Mouse (Mus musculus) adrenal gland, adult 8-10 months (tissue): ENCODE data around the gene Prpf8. TPM values are rescaled to one million over a fixed set of nuclear protein-coding genes. Genes with fewer than 3 reads are reported as not detected.
"Not testable (repeated sequence)": the region's sequence is repeated elsewhere in the genome, so short reads cannot be mapped to it uniquely, and the experiment has no call there.

Experiments used
- DNase-seq: peaks from one replicate; pipeline ENCODE4 v3.0.0; 2022
- total RNA-seq, 4 experiments: library from RNA; stranded (reverse); gene quantifications; 2 replicates each; pipeline ENCODE4 v1.2.4; 2022

Gene Prpf8
- total RNA-seq, result 100 to 1,000 TPM; 155 to 170 (median 167) TPM

DNA sequence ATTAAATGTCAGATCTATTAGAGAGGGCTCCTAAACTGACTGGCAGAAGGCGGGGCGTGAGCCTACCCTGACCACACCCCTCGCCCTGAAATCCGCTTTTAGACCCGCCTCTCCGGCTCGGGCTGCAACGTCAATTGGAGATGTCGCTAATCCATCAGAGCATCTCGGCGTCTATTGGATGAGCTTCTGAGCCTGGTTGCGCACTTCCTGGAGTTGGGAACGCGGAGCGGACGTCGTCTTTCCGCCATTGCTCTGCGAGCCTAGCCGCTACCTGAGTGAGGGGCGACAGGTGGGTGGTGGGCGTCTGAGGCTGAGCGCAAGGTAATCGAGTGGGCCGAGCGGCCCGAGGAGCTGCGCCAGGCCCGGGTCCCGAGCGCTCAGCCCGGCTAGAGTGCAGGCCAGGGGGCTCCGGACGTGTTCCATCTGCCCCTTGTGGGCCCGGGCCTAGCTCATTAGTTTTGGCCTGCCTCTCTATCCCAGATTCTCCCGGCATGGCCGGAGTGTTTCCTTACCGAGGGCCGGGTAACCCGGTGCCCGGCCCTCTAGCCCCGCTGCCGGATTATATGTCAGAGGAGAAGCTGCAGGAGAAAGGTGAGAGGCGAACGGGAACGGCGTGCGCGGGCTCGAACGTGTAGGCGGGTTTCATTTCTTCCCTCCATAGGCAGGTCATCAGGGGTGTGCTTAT is at the start of gene Prpf8:
TSS of gene Prpf8 (plus strand) at position 216 of the 685 bp plus-strand sequence.
- DNase-seq, result peak; percentile 98

GRCm38 (mm10) chr11:75438194-75438593 is 48.4 kb upstream of the Prpf8 start:
- DNase-seq, result no peak

DNA sequence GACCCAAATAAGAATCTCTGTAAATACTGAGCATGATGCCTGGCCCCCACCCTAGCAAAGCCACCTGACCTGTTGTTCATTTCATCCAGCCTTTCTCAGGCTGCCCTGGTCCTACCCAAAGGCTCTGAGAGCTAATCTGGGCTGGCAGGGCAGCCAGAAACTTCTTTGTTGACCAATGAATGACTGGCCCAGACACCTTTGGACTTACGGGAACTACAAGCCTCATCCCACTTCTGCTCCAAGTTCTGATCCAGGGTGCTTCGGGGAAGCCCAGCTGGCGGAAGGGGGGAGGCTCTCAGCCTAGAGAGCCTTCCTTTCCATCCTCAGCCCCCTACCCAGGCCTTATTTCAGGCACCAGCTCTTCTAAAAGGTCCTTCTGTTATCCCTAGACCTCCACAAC is 47.8 kb upstream of the Prpf8 start:
- no peak for DNase-seq

DNA sequence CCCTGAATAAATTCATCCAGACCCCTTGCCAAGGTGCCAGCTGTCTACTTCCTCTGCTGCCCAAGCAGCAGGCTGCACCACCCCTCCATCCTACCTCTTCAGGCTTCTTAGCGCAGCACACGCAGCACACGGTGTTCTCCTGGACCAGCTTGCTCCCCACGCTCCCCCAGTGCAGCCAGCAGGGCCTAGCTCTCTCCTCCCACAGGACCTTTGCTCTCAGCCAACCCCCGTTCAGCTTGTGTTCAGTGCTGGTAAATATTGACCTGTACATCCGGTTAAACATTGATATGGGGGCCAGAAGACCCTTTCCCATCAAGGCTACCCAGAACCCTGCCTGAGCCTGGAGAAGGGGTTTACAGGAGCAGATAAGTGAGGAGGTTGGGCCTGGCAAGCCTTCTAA is 47.3 kb upstream of the Prpf8 start, which contains the start of gene Serpinf2:
TSS of gene Serpinf2 (minus strand) at position 229 of the 400 bp plus-strand sequence.
- no peak for DNase-seq

- DNase-seq, result no peak
Observed at GRCm38 (mm10) chr11:75439951-75440350, 46.7 kb upstream of the Prpf8 start.

GRCm38 (mm10) chr11:75441034-75441433 is 45.6 kb upstream of the Prpf8 start:
- DNase-seq, result no peak

- DNase-seq, result no peak
Observed at GRCm38 (mm10) chr11:75441601-75442000, 45.0 kb upstream of the Prpf8 start.

DNA sequence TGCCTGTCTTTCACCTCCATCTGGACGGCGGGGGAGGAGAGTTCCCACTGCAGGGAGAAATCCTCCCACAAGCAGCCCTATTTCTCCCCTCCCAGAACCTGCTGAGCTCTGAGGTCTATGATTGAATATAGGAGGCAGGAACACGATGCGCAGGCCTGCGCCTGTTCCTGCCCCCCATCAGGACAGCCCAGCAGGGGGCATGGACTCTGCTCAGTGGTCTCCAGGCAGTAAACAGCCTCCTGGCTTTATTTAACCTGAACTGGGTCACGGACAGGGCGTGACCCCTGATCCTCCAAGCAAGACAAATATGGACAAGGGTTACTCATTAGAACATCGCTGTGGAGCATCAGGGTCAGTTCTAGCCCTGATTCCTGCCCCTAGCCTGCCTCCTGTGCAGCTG is 42.9 kb upstream of the Prpf8 start:
- no peak for DNase-seq

- DNase-seq, result no peak
Observed at GRCm38 (mm10) chr11:75448575-75448974, 38.0 kb upstream of the Prpf8 start.

DNA sequence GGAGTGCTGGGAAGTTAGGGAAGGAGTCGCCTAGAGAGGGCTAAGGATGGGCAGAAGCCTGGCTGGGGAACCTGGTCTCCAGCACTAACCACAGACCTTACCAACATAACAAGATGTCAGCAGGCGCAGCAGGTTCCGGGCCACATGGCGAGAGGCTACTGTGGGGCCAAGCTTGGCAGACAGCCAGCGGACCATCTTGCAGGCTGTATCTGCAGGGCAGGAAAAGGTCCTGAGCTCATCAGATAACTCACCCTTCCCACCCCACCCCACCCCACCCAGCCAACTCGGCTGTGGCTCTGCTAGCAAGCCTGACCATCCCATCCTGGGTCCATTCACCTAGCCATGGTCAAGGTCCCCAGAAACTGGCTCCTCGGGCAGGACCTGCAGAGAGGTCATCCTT is 36.9 kb upstream of the Prpf8 start:
- DNase-seq, result no peak

- DNase-seq, result no peak
Observed at GRCm38 (mm10) chr11:75450304-75450908, 36.2 kb upstream of the Prpf8 start.

DNA sequence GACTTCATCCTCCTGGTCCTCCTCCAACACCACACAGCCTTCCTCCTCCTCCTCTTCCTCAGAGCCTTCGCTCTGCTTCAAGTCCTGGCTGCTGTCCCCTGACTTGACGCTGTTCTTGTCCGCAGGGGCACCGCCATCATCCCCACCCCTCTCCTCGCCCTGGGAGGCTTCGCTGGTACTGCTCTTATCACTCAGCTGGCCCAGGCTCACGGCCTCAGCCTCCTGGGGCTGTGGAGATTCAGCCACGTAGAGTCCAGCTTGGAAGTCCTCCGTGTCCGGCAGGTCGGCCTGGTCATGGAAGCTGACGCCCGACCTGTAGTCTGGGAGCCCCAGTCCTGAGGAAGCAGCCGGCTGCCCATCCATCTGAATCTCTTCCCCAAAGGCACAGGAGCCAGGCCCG is 35.7 kb upstream of the Prpf8 start:
- no peak for DNase-seq

DNA sequence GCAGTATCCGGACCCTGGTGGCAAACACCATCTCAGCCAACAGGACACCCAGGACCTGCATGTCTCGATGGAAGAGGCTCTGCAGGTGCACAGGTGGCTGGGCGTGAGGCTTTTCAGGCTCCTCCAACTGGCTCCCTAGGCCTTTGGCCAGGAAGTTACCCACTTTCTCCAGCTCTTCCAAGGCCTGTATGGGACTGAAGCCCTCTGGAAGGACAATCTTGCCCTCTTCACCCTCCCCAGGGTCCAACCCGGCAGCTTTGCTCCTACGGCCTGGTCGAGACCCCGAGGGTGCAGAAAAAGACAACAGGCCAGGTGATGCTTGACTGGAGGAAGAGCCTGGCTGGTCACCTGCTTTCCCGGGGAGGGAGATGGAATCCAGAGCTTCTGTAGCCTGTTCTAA is 34.5 kb upstream of the Prpf8 start:
- no peak for DNase-seq

DNA sequence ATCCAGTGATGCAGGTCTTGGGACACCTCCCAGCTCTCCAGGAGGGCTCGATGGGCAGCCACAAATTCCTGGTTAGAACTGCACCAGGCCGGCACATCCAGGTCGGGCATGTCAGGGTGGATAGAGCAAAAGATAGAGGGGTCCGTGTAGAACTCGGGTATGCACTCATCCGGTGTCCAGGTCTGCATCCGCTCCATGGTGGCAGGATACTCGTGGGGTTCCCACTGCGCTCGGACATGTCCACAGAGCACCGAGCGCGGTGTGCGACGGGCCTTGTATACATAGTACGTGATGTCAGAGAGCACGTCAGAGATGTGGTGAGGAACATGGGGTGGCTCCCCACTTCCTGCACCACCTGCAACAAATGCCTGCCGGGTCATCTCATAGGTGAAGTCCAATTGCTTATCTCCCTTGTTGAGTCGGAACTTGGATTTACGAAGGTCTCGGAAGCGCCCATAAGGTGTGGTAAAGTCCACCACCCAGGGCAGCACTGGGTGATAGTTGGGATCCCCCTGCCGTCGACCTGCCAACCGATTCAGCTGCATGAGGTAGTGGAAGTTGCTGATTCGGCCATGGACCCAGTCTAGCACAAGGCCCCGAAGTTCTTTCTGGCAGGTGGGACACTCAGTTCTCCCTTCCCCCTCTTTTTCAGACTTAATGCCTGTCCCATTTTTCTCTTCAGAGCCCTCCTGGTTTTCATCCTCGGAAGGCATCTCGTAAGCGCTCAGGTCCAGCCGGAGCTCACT is 33.6 kb upstream of the Prpf8 start:
- DNase-seq, result no peak

GRCm38 (mm10) chr11:75453991-75454930 is 32.4 kb upstream of the Prpf8 start, which contains the start of gene Wdr81:
Gene Wdr81, minus strand, starts transcription at chr11:75454717.
- peak; percentile 88 for DNase-seq

- no peak for DNase-seq
Observed at GRCm38 (mm10) chr11:75455041-75455736, 31.4 kb upstream of the Prpf8 start.

GRCm38 (mm10) chr11:75455971-75456370 is 30.6 kb upstream of the Prpf8 start:
- DNase-seq, result not testable (repeated sequence)

DNA sequence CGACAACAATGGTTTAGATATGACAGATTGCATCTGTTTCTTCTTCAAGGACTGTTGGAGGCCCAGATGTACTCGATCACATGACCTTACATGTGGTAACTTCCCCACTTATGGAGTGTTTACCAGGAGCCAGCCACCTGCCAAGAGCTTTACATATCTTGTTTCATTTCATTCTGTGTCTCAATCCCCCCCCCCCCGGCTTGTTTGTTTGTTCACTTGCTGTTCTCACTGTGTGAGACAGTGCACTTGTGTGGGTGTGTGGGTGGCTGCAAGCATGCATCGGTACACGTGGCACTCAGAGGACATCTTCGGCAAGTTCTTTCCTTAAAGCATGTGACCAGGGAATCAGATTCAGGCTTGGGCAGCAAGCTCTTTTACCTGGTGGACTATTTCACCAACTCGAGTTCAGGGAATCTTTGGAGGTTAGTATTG is 30.2 kb upstream of the Prpf8 start:
- no peak for DNase-seq

DNA sequence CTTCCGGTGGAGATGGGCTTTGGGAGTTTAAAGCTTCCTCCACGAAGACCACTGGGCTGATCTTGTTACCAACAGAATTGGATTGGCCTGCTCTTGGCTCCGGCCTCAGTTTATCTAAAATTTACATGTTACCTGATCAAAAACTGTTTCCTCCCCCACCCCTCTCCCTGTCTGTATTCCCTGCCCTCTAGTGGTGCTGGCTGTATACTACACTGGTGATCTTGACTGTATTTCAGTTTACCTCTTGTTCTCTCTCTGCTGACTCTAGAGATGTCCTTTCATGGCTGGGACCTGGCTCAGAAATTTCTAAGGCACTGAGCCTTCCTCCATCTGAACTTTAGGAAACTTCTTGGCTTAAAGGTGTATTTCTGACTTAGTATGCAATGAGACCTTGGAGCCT is 28.4 kb upstream of the Prpf8 start:
- DNase-seq, result no peak

DNA sequence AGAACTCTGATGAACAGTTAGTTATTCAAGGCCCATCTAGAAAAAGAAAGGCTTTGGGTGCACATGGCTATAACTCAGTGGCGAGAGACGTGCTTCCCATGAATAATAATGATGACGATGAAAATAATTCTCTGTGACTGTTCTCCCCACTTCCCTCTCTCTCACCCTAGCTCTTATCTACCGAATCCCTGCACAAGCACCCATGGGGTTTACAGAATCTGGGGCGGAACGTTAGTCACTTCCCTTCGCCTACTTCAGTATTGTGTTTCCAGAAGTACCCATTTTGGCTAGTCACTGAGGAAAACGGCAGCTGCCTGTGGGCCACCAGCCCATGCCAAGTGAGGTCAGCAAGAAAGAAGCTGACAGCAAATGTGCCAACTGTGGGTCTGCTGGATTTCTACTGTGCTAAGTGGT is 28.0 kb upstream of the Prpf8 start:
- DNase-seq, result no peak

DNA sequence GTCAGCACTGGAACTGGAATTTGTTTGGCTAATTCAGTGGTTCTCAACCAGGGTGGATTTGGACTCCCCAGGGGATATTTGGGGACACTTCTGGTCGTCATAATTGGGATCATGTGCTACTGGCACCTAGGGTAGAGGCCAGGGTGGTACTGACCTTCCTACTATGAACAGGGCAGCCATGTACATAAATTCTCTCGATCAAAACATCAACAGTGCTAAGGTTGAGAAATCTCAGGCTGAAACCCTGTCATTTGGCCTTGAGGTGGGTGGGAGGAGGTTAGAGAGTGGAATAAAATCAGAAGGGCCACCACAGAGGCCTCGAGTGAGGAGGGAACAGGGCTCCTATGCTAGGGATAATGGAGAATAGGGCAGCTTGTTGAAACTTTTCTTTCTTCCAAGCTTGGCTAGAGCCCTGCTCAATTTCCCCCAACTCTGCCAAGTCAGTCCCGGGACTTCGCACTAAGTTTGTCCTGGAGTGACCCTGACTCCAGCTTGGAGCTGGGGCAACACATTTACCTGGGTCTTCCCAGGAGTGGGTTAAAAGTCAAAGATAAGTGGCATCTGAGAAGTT is 27.4 kb upstream of the Prpf8 start:
- DNase-seq, result peak; percentile 58
